9 mouse cellular contexts compared by ENCODE assay signal in the genomic region with DNA sequence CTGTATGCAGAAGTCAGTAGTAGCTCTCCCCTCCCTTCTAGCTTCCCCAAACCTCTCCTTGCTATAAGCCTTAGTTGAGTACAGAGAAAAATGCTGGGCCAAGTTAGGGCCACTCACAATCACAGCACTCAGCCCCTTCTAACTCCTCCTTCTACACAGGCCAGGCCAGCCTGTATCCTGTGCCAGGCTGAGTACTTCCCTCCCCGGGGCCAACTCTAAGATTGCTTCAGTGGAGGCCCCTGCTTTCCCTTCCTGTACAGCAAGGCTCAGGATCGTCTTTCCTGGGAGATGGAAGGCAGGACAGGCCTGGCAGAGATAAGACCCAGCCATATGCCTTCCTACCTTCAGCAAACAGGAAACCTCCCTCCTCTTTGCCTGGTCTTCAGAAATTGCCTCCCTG. TPM values are rescaled to one million over a fixed set of nuclear protein-coding genes. Genes with fewer than 3 reads are reported as not detected.
DNase-seq lines count a peak whose midpoint lies in the region; ATAC-seq and TF ChIP-seq lines count a peak whose summit lies in the region.
"Had no signal": no experiment of that assay in that cellular context is flagged by ENCODE, and none has a peak within 500 bp of the region (broad histone marks: within the 10 kb centered on the region; RNA-seq: fewer than 3 reads in every experiment).

No protein-coding gene starts in this region.

- no peak overlapping the region for H3K4me2 ChIP-seq in embryonic facial prominence, embryonic 14.5 days (ENCODE audit: low read depth, low read length)
- H3K4me2 ChIP-seq in intestine, embryonic 15.5 days (replicated peaks), result no peak overlapping the region

- WGBS in kidney, adult 2 months, result 9% methylated on average over 2 of the region's 2 CpGs
- WGBS in embryonic facial prominence, embryonic 14.5 days, result 21% methylated on average over 2 of the region's 2 CpGs
- WGBS in intestine, embryonic 15.5 days, result 21% methylated on average over 2 of the region's 2 CpGs

- H3K9me3 ChIP-seq in embryonic facial prominence, embryonic 14.5 days (ENCODE audit: control insufficient read depth, low read length), result no peaks in the 10 kb centered on the region
- H3K9me3 ChIP-seq in intestine, embryonic 15.5 days, result no peaks in the 10 kb centered on the region

- TF ChIP-seq POLR2A in kidney, adult 2 months (IDR thresholded peaks at IDR 0.05; ENCODE audit: low read depth, low read length), result no peak

- 0 out of 2 replicates have a peak overlapping the region, but pooled peaks have one; percentile 5 for H3K9ac ChIP-seq in embryonic facial prominence, embryonic 14.5 days (ENCODE audit: low read depth, low read length)
- H3K9ac ChIP-seq in intestine, embryonic 15.5 days, result 0 out of 2 replicates have a peak overlapping the region, but pooled peaks have one; percentile 5
- H3K9ac ChIP-seq: liver, embryonic 14.5 days had no signal

- no peak for TF ChIP-seq CTCF in kidney, adult 2 months (conservative IDR thresholded peaks at IDR 0.05; ENCODE audit: insufficient read depth, insufficient read length, low read depth, low read length)

- H3K4me1 ChIP-seq in kidney, adult 2 months (ENCODE audit: control insufficient read depth, insufficient read depth, low read length), result peaks cover 10% of the 10 kb centered on the region
- peaks cover 3% of the 10 kb centered on the region; the same call in 1 of the 2 replicates for H3K4me1 ChIP-seq in embryonic facial prominence, embryonic 14.5 days (ENCODE audit: control insufficient read depth, insufficient read depth, low read length)
- peaks cover 19% of the 10 kb centered on the region for H3K4me1 ChIP-seq in intestine, embryonic 15.5 days (replicated peaks)

- no peak for DNase-seq in kidney, adult 2 months
- no peak for DNase-seq in kidney, adult 11 months
- DNase-seq in embryonic facial prominence, embryonic 14.5 days (ENCODE audit: low spot score), result no peak
- peak; percentile 62 for DNase-seq in lung, postnatal 36 days
- DNase-seq in layer of hippocampus, adult 9-10 months (ENCODE audit: low spot score), result no peak
- DNase-seq in cerebellum, adult 18-20 months, result no peak
- no peak for DNase-seq in layer of hippocampus, postnatal 36 days

- ATAC-seq in embryonic facial prominence, embryonic 14.5 days (ENCODE audit: low read depth), result no peak
- ATAC-seq in intestine, embryonic 15.5 days, result peak; percentile 58

- H3K27me3 ChIP-seq in kidney, adult 2 months (replicated peaks; ENCODE audit: control insufficient read depth, insufficient read depth, low read length), result no peaks in the 10 kb centered on the region
- no peaks in the 10 kb centered on the region for H3K27me3 ChIP-seq in embryonic facial prominence, embryonic 14.5 days (replicated peaks; ENCODE audit: control insufficient read depth, insufficient read depth, low read length)
- H3K27me3 ChIP-seq in intestine, embryonic 15.5 days (replicated peaks), result no peaks in the 10 kb centered on the region

- peak overlapping the region; percentile 46; the same call in 1 of the 2 replicates for H3K27ac ChIP-seq in kidney, adult 2 months (ENCODE audit: insufficient read depth, low read depth, low read length)
- H3K27ac ChIP-seq in embryonic facial prominence, embryonic 14.5 days (replicated peaks; ENCODE audit: low read depth, low read length), result peak overlapping the region; percentile 22; the same call in 1 of the 2 replicates
- peak overlapping the region; percentile 59 for H3K27ac ChIP-seq in intestine, embryonic 15.5 days
- H3K27ac ChIP-seq: liver, embryonic 14.5 days had no signal

- H3K36me3 ChIP-seq in kidney, adult 2 months (ENCODE audit: control insufficient read depth, insufficient read depth, low read length), result 0 out of 2 replicates have a peak, but pooled peaks cover 3% of the 10 kb centered on the region
- peaks cover 46% of the 10 kb centered on the region for H3K36me3 ChIP-seq in embryonic facial prominence, embryonic 14.5 days (ENCODE audit: control insufficient read depth, insufficient read depth, low read length)
- H3K36me3 ChIP-seq in intestine, embryonic 15.5 days, result peaks cover 9% of the 10 kb centered on the region

- no peak overlapping the region for H3K4me3 ChIP-seq in kidney, adult 2 months (ENCODE audit: insufficient read depth, low read depth, low read length)
- no peak overlapping the region for H3K4me3 ChIP-seq in embryonic facial prominence, embryonic 14.5 days (ENCODE audit: low read depth, low read length)
- no peak overlapping the region for H3K4me3 ChIP-seq in intestine, embryonic 15.5 days (replicated peaks)

RNA-seq across cellular contexts. Expression of gene Hsd11b2, which starts 14.9 kb away (rescaled TPM):
- polyA plus RNA-seq in kidney, adult 2 months (2012; rRNA removed), result 310 and 336 TPM in 2 replicates
- polyA plus RNA-seq in embryonic facial prominence, embryonic 14.5 days (2014; fragmentation: Nextera tagmentation; extraction: Ambion mirVana), result 1.1 and 2.2 TPM in 2 replicates
- polyA plus RNA-seq in intestine, embryonic 15.5 days (2015; fragmentation: Nextera tagmentation; extraction: Ambion mirVana), result 2.7 and 3.0 TPM in 2 replicates
- total RNA-seq in layer of hippocampus, postnatal 36 days (2021), result not detected

RNA-seq across cellular contexts. Expression of gene Atp6v0d1, which starts 32.4 kb away (rescaled TPM):
- polyA plus RNA-seq in kidney, adult 2 months (2012; rRNA removed), result 161 and 182 TPM in 2 replicates
- polyA plus RNA-seq in embryonic facial prominence, embryonic 14.5 days (2014; fragmentation: Nextera tagmentation; extraction: Ambion mirVana), result 92.7 and 102 TPM in 2 replicates
- 78.2 and 89.4 TPM in 2 replicates for polyA plus RNA-seq in intestine, embryonic 15.5 days (2015; fragmentation: Nextera tagmentation; extraction: Ambion mirVana)
- 100 to 1,000 TPM; 288 to 305 TPM for total RNA-seq in layer of hippocampus, postnatal 36 days (2021)

RNA-seq across cellular contexts. Expression of gene Zdhhc1, which starts 36.7 kb away (rescaled TPM):
- polyA plus RNA-seq in kidney, adult 2 months (2012; rRNA removed), result 47.6 and 57.7 TPM in 2 replicates
- polyA plus RNA-seq in embryonic facial prominence, embryonic 14.5 days (2014; fragmentation: Nextera tagmentation; extraction: Ambion mirVana), result 30.1 and 38.6 TPM in 2 replicates
- polyA plus RNA-seq in intestine, embryonic 15.5 days (2015; fragmentation: Nextera tagmentation; extraction: Ambion mirVana), result 20.1 and 22.6 TPM in 2 replicates
- total RNA-seq in layer of hippocampus, postnatal 36 days (2021), result 10 to 100 TPM; 32.8 to 37.6 TPM

Comparison
In these comparisons a context has a peak if more than half of its experiments do, and no peak if none do; other contexts are left out.
1. RNA of gene Hsd11b2, which starts 14.9 kb away (polyA plus RNA-seq): 310 to 336 TPM in kidney, adult 2 months; 2.7 to 3.0 TPM in intestine, embryonic 15.5 days and 1.1 to 2.2 TPM in embryonic facial prominence, embryonic 14.5 days; every median in the first group is over 10 times any median in the second.
2. Peak in every context shown above with its lines, with median percentiles within 50 percentile points of each other: H3K27ac ChIP-seq.